Mouse (Mus musculus) liver, embryonic 13.5 days (tissue): Measurements from ENCODE around the gene Cdk16. TPM values are rescaled to one million over a fixed set of nuclear protein-coding genes. Genes with fewer than 3 reads are reported as not detected.

Source experiments
- polyA plus RNA-seq: library from polyadenylated mRNA; unstranded; fragments of >200 nt; fragmentation: Nextera tagmentation; extraction: Ambion mirVana; gene quantifications from 2 replicates; pipeline ENCODE4 v1.2.1, GENCODE M21; 2015

Cdk16 gene
- polyA plus RNA-seq, 1 experiment from 2014 or later = 32.0 TPM

Other genes starting within 250 kb of the Cdk16 start
- 112 and 133 TPM in 2 replicates for gene Rgn, start 138.2 kb upstream of the Cdk16 start, polyA plus RNA-seq
- 35.9 and 40.2 TPM in 2 replicates for gene Rbm10, start 70.5 kb upstream of the Cdk16 start, polyA plus RNA-seq
- gene Ndufb11, start 70.3 kb upstream of the Cdk16 start, polyA plus RNA-seq = 158 and 169 TPM in 2 replicates
- 118 and 140 TPM in 2 replicates for gene Uba1, start 29.6 kb upstream of the Cdk16 start, polyA plus RNA-seq
- gene Usp11, start 16.0 kb downstream of the Cdk16 start, polyA plus RNA-seq = 7.3 and 8.7 TPM in 2 replicates
- gene Araf, start 109.9 kb downstream of the Cdk16 start, polyA plus RNA-seq = 43.1 and 46.6 TPM in 2 replicates
- 3.1 and 3.3 TPM in 2 replicates for gene Timp1, start 182.2 kb downstream of the Cdk16 start, polyA plus RNA-seq
- gene Syn1, start 233.1 kb downstream of the Cdk16 start, polyA plus RNA-seq = 0.03 and 0.12 TPM in 2 replicates
- 18.6 and 19.3 TPM in 2 replicates for gene Cfp, start 243.6 kb downstream of the Cdk16 start, polyA plus RNA-seq